Mouse (Mus musculus) midbrain, embryonic 14.5 days (tissue): ENCODE data around the gene Fut1. TPM values are rescaled to one million over a fixed set of nuclear protein-coding genes. Genes with fewer than 3 reads are reported as not detected.

Experiments used
- ATAC-seq: fragments of 200-750 bp; cut with Nextera tagmentation; 2 replicates; pipeline ENCODE4 v1.8.0; 2017; ENCODE audit warnings: moderate number of reproducible peaks, moderate library complexity; ENCODE audit not compliant: low FRiP score, low TSS enrichment
- DNase-seq: peaks from one replicate; pipeline ENCODE4 v3.0.0-alpha.2; 2015
- H3K27ac ChIP-seq: fragments of 300-500 bp; sonication (generic); replicated peaks from 2 replicates; pipeline ENCODE4 v1.5.1; 2014; ENCODE audit warnings: mild to moderate bottlenecking, low read depth, low read length, moderate library complexity
- H3K27me3 ChIP-seq: fragments of 300-500 bp; sonication (generic); 2 replicates; pipeline ENCODE4 v1.6.1; 2014; ENCODE audit warnings: low read length, control low read depth, mixed read lengths; ENCODE audit not compliant: control insufficient read depth, insufficient read depth
- H3K36me3 ChIP-seq: fragments of 300-500 bp; sonication (generic); 2 replicates; pipeline ENCODE4 v1.6.1; 2014; ENCODE audit warnings: low read length, control low read depth; ENCODE audit not compliant: control insufficient read depth, insufficient read depth
- H3K4me1 ChIP-seq: fragments of 300-500 bp; sonication (generic); 2 replicates; pipeline ENCODE4 v1.6.1; 2014; ENCODE audit warnings: mild to moderate bottlenecking, antibody characterized with exemption, low read length, control low read depth; ENCODE audit not compliant: control insufficient read depth, insufficient read depth
- H3K4me2 ChIP-seq: fragments of 300-500 bp; sonication (generic); 2 replicates; pipeline ENCODE4 v1.6.1; 2014; ENCODE audit warnings: mild to moderate bottlenecking, low read length, moderate library complexity
- H3K4me3 ChIP-seq: fragments of 300-500 bp; sonication (generic); replicated peaks from 2 replicates; pipeline ENCODE4 v1.5.1; 2014; ENCODE audit warnings: low read depth, low read length
- H3K9ac ChIP-seq: fragments of 300-500 bp; sonication (generic); replicated peaks from 2 replicates; pipeline ENCODE4 v1.6.1; 2014; ENCODE audit warnings: mild to moderate bottlenecking, low read length, moderate library complexity
- H3K9me3 ChIP-seq: fragments of 300-500 bp; sonication (generic); 2 replicates; pipeline ENCODE4 v1.6.1; 2016; ENCODE audit warnings: low read length, control low read depth, mixed read lengths; ENCODE audit not compliant: control insufficient read depth
- WGBS: fragments of 180-500 bp; shearing (Covaris S2); extraction: QIAGEN DNeasy Blood & Tissue Kit; methylation state at CpG from one replicate; pipeline ENCODE4 v1.1.7; 2014; 5-methylcytosine and 5-hydroxymethylcytosine counted together
- polyA plus RNA-seq: library from polyadenylated mRNA; unstranded; fragments of >200 nt; fragmentation: Nextera tagmentation; extraction: Ambion mirVana; gene quantifications from 2 replicates; pipeline ENCODE4 v1.2.1, GENCODE M21; 2014

The Fut1 gene
- polyA plus RNA-seq, result not detected in 2 replicates

- Histone ChIP-seq H3K4me2 (peak within 1 kb of the TSS; percentile 22; the same call in 1 of the 2 replicates), H3K4me1 (no peaks in the 10 kb centered on the region), H3K27me3 (peaks cover 25% of the 10 kb centered on the region), H3K9me3 (no peaks in the 10 kb centered on the region), H3K4me3 (no peak within 1 kb of the TSS), H3K36me3 (no peaks in the 10 kb centered on the region), H3K27ac (no peak within 1 kb of the TSS), H3K9ac (no peak within 1 kb of the TSS)
- ATAC-seq (no peak), DNase-seq (no peak)
- 7% methylated on average over 31 of the region's 31 CpGs for WGBS
These were observed at the start of gene Fut1 for GRCm38 (mm10) chr7:45617042-45617695. Gene Fut1 (plus strand): TSS chr7:45617289.

- peak overlapping the region; percentile 43 for H3K4me3 ChIP-seq
- peaks cover 17% of the 10 kb centered on the region for H3K4me1 ChIP-seq
- H3K27ac ChIP-seq, result peak overlapping the region; percentile 64
- DNase-seq (peak; percentile 91), ATAC-seq (peak; percentile 91)
- under 1% methylated on average over 24 of the region's 24 CpGs for WGBS
- no peaks in the 10 kb centered on the region for H3K36me3 ChIP-seq
- no peaks in the 10 kb centered on the region for H3K27me3 ChIP-seq
- H3K9me3 ChIP-seq, result no peaks in the 10 kb centered on the region
- H3K4me2 ChIP-seq, result peak overlapping the region; percentile 74
- H3K9ac ChIP-seq, result peak overlapping the region; percentile 42
These were observed 49.1 kb upstream of the Fut1 start for GRCm38 (mm10) chr7:45567780-45568516.

GRCm38 (mm10) chr7:45568601-45569473, 48.3 kb upstream of the Fut1 start:
- Histone ChIP-seq H3K4me1 (peaks cover 17% of the 10 kb centered on the region), H3K9ac (peak overlapping the region; percentile 42; the same call in 1 of the 2 replicates), H3K4me2 (peak overlapping the region; percentile 74), H3K36me3 (no peaks in the 10 kb centered on the region), H3K4me3 (peak overlapping the region; percentile 43), H3K9me3 (no peaks in the 10 kb centered on the region), H3K27me3 (no peaks in the 10 kb centered on the region), H3K27ac (peak overlapping the region; percentile 64)
- DNase-seq (no peak), ATAC-seq (no peak)
- WGBS, result 79% methylated on average over 10 of the region's 10 CpGs

GRCm38 (mm10) chr7:45570103-45570741, 46.9 kb upstream of the Fut1 start, which contains the start of gene Bcat2:
Gene Bcat2 (plus strand): TSS chr7:45570153.
- Histone ChIP-seq H3K27ac (peak within 1 kb of the TSS; percentile 89), H3K9me3 (no peaks in the 10 kb centered on the region), H3K4me1 (peaks cover 17% of the 10 kb centered on the region), H3K27me3 (no peaks in the 10 kb centered on the region), H3K4me3 (peak within 1 kb of the TSS; percentile 65), H3K9ac (peak within 1 kb of the TSS; percentile 85), H3K36me3 (no peaks in the 10 kb centered on the region), H3K4me2 (peak within 1 kb of the TSS; percentile 68)
- WGBS, result 3% methylated on average over 42 of the region's 42 CpGs
- DNase-seq, result peak; percentile 85
- peak; percentile 76 for ATAC-seq

GRCm38 (mm10) chr7:45571966-45572365, 45.1 kb upstream of the Fut1 start:
- no peak overlapping the region; the same call in 1 of the 2 replicates for H3K9ac ChIP-seq

GRCm38 (mm10) chr7:45573954-45574353, 43.1 kb upstream of the Fut1 start:
- Histone ChIP-seq H3K9ac (no peak overlapping the region), H3K4me3 (no peak overlapping the region), H3K4me1 (peaks cover 12% of the 10 kb centered on the region), H3K9me3 (no peaks in the 10 kb centered on the region), H3K4me2 (no peak overlapping the region), H3K36me3 (peaks cover 12% of the 10 kb centered on the region), H3K27ac (no peak overlapping the region), H3K27me3 (no peaks in the 10 kb centered on the region)
- DNase-seq (no peak), ATAC-seq (no peak)
- WGBS, result 83% methylated on average over 8 of the region's 8 CpGs

More at GRCm38 (mm10) chr7:45571966-45572365, 45.1 kb upstream of the Fut1 start:
- WGBS, result 65% methylated on average over 1 of the region's 1 CpGs
- H3K9me3 ChIP-seq, result no peaks in the 10 kb centered on the region
- DNase-seq (no peak), ATAC-seq (no peak)
- H3K4me1 ChIP-seq, result peaks cover 17% of the 10 kb centered on the region
- H3K36me3 ChIP-seq, result peaks cover 11% of the 10 kb centered on the region
- no peak overlapping the region for H3K4me3 ChIP-seq
- no peak overlapping the region for H3K4me2 ChIP-seq
- no peak overlapping the region for H3K27ac ChIP-seq
- no peaks in the 10 kb centered on the region for H3K27me3 ChIP-seq

GRCm38 (mm10) chr7:45574472-45575379, 42.4 kb upstream of the Fut1 start:
- DNase-seq (no peak), ATAC-seq (no peak)
- 85% methylated on average over 15 of the region's 15 CpGs for WGBS
- H3K9me3 ChIP-seq, result no peaks in the 10 kb centered on the region
- H3K27ac ChIP-seq, result no peak overlapping the region
- no peak overlapping the region for H3K4me3 ChIP-seq
- peaks cover 12% of the 10 kb centered on the region for H3K4me1 ChIP-seq
- H3K36me3 ChIP-seq, result peaks cover 12% of the 10 kb centered on the region
- no peak overlapping the region for H3K4me2 ChIP-seq
- no peaks in the 10 kb centered on the region for H3K27me3 ChIP-seq
- H3K9ac ChIP-seq, result no peak overlapping the region
